Mouse (Mus musculus): ENCODE results near the gene 4632433K11Rik. TPM values are rescaled to one million over a fixed set of nuclear protein-coding genes. Genes with fewer than 3 reads are reported as not detected.
"Not testable (repeated sequence)": the region's sequence is repeated elsewhere in the genome, so short reads cannot be mapped to it uniquely, and the experiment has no call there.

The 4632433K11Rik gene
- total RNA-seq (2021) = 1 to 10 TPM in 1 of 2 experiments, under 1 TPM in 1; 0.85 to 1.2 TPM

DNA sequence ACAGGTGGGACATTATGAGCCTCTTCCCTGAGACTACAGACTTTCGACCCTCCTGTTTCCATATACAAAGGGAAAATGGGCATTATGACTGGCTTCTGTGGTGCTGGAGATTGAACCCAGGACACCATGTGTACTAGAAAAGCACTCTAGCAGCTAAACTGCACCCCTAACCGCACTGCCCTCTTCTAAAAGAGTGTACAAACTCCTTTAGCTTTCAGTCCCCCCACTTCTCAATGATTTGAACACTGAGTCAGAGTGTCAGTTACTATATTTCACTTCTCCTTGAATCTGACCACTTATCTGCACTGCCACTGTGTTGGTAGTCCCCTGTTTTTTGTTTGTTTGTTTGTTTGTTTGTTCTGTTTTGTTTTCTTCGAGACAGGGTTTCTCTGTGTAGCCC is at the start of gene 4632433K11Rik:
Gene 4632433K11Rik, plus strand, starts transcription at position 301 of the 400 bp plus-strand sequence.
- no peak for DNase-seq (ENCODE audit: low spot score in 2 of 2)
- intact Hi-C loops (cut with DNase I) = no loop called here

DNA sequence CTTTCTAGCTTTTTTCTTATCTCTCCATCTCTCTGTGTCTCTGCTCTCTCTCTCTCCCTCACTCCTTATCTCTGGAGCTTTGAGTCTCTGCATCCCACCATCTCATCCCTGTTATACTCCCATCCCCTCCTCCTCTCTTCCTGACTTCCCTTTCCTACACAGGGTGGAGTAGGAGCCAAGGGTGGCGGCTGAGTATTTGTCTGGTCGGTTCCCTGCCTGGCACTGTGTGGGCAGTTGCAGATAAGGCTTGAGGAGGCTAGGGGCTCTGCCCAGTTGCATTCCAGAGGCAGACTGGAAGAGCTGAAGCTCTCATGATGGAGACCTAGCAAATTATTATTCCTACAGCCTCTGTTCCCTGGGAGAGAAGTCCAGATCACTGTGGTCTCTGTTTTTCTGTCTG is 45.7 kb upstream of the 4632433K11Rik start:
- intact Hi-C loops (cut with DNase I) = no loop called here

DNA sequence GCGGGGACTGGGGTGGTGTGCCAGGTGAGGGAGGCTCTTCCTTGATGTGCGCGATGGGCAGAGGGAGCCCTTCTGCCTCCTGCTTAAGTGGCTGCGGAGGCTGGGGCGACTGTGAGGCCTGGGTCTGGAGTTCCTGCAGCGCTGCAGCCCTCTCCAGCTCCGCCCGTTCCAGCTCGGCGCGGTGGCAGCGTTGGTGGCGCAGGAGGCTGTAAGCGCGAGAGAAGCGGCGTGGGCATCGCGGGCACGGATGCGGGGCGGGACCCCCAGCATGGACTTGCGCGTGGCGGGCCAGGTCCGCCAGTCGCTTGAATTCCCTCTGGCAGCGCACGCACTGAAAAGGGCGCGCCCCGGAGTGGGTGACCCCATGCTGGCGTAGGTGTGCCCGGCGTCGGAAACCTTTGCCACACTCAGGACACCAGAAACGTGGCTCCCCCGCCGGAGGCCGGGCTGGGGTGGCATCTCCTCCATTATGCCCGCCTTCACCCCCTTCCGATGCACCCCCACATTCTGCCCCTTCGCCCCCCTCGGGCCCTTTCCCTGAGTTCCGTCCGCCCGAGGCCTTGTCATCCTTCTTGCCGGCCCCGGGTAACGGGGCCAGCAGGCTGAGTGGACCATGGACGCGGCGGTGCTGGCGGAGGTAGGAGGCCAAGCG is 40.4 kb upstream of the 4632433K11Rik start:
- DNase-seq (ENCODE audit: low spot score in 2 of 2) = no peak
- intact Hi-C loops (cut with DNase I) = no loop called here

More for the DNA sequence above, 45.7 kb upstream of the 4632433K11Rik start:
- no peak for DNase-seq (ENCODE audit: low spot score in 2 of 2)

DNA sequence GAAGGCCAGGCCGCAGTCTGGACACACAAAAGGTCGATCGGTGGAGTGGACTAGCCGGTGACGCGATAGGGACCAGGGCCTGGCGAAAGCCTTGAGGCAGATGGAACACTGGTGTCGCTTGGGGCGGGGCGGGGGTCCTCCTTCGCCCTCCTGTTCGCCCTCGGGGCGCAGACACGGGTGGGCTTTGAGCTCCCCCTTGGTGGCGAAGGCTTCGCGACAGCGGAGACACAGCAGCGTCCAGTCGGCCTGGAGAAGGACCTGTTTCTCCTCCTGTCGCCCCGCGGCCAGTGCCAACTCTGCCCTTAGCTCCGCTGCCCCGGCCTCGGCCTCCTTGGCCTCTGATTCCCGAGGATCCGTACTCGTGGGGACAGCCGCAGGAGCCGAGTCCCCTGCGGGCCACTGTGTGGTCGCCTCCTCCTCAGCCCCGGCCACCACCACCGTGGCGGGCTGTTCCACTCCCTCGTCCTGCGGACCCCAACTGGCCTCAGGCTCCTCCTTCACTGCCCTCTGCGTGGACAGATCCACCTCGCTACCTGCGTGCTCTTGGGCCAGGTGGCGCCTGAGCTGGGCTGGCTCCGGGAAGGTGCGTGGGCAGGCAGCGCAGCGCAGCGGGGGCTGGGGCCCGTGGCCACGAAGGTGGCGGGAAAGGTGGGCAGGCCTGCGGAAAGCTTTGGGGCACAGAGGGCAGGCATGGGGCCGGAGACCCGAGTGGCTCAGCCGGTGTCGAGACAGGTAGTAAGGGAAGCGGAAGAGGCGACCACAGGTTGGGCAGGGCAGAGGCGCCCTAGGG is 39.7 kb upstream of the 4632433K11Rik start:
- DNase-seq (ENCODE audit: low spot score in 2 of 2) = no peak
- intact Hi-C loops (cut with DNase I) = no loop called here

DNA sequence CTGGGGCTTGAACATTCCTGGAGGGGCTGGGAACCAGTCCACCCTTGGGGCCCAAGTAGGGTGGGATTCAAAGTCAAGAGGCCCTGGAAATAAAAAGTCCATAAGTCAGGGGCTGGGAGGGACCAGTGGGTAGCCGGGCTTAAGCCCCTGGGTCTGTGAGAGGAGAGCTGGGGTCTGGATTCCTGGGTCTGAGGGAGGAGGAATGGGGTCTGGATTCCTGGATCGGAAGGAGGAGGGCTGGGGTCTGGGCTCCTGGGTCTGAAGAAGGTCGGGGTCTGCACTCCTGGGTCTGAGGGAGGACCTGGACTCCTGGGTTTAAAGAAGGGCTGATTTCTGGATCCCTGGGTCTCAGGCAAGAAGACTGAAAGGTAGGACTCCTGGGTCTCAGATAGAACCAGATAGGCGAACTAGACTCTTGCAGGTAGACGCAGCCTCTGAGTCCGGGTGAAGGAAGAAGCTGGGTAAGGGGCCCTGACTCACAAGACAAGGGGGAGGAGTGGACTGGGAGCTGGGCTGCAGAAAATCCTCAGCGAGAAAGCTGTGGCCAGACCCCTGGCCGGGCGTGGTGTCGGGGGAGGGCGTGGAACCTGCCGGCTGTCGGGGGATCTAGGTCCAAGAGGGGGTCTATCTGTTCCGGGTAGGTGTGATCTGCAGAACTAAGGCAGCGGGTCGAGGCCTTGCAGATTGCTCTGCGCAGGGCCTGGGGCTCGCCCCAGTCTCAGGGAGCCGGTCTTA is 38.5 kb upstream of the 4632433K11Rik start:
- DNase-seq (ENCODE audit: low spot score in 2 of 2) = peak in 1 of 2 experiments; percentile 15
- intact Hi-C loops (cut with DNase I) = loop anchor here (2.0 kb wide), 2 partner anchors 19 to 55 kb away; partner anchors contain the start of genes Fiz1, Gm44973, Zfp524 and Zfp580

DNA sequence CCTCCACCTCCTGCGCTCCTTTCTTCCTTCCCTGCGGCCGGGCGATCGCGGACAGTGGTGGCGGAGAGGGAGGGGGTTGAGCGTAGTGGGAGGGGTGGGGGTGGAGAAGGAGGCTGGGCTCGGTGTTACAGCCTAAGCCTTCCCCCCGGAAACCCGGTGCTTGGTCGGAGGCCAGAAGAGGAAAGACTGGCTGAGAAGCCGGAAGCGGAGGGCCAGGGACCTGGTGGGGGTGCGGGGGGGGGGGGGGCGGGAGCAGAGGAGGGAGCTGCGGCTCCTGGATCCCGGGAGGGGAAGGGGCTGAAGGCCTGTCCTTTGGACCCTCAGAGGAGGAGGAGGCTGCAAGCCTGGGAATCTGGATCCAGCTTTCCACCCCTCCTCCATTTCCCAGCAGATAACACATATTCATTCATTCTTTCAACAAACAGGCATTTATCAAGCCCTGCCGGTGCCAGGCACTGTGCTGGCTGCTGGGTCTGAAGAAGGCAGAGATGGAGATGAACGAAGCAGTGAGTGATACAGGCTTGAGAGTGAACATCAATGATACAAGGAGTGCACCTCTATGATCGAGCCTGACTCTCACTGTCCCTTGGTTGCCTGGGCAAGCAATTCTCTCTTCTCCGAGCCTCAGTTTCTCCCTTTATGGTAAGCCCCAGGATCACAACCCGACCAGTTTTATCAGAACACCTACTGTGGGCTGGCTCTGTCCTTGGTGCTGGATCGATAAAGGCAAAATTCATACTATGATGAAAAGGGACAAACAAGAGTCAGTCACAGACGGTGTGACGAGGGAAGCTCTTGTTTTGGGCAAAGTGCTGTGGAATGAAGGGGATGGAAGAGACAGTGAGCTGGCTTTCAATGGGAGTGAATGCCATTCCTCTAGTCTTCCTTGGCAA is 37.7 kb upstream of the 4632433K11Rik start, which contains the start of gene Zfp579:
Gene Zfp579, minus strand, starts transcription at position 156 of the 893 bp plus-strand sequence.
- DNase-seq (ENCODE audit: low spot score in 2 of 2) = peak; percentile 88 to 94
- intact Hi-C loops (cut with DNase I) = loop anchor here (2.0 kb wide), 2 partner anchors 19 to 55 kb away; partner anchors contain the start of genes Fiz1, Gm44973, Zfp524 and Zfp580

DNA sequence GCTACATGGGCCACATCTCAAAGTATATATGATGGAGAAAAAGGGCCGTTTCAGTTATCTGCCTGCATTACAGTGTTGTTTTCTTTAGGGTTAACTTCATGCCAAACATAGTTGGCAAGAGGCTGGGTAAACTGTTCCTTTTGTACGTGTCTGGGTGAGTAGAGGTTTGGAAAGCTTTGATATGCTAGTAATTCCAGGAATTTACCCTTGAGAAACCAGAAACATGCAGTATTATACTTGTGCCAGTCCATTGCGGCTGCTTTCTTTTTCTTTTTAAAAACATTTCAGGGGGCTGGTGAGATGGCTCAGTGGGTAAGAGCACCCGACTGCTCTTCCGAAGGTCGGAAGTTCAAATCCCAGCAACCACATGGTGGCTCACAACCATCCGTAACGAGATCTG is 37.0 kb upstream of the 4632433K11Rik start:
- DNase-seq (ENCODE audit: low spot score in 2 of 2) = no peak
- intact Hi-C loops (cut with DNase I) = loop anchor here (2.0 kb wide), 2 partner anchors 18 to 54 kb away; partner anchors contain the start of genes Fiz1, Gm44973, Zfp524 and Zfp580

DNA sequence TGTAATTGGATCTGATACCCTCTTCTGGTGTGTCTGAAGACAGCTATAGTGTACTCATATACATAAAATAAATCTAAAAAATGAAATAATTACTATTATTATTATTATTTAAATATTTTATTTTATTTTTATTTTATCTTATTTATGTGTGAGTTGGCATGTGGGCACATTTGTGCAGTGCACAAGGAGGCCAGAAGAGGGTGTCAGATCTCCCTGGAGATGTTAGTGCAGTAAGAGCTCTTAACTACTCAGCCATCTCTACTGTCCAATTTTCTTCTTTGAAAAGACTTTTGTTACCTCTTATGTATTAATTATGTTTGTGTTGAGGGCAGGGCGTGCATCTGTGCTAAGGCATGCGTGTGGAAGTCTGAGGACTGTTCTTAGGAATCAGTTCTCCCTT is 34.0 kb upstream of the 4632433K11Rik start:
- intact Hi-C loops (cut with DNase I) = no loop called here
- no peak for DNase-seq (ENCODE audit: low spot score in 2 of 2)

DNA sequence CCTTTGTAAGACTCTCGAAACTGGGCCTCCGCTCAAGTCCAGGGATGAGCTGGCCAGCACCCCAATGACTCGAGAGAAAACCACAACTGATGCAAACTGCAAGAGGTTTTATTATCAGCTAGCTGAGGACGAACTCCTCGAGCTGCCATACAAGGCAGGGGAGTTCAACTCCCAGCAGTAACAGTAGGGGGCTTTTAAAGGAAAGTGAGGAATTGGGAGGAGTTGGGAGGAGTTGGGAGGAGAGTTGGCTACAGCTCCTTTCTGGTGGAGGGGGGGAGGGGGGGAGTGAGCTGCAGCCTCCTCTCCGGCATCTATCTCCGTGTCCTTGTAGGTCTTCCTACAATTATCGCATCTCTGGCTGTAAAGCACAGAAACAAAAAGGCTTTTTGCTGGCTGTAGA is 31.0 kb upstream of the 4632433K11Rik start:
- intact Hi-C loops (cut with DNase I); DNase-seq (ENCODE audit: low spot score in 2 of 2): not testable (repeated sequence)

DNA sequence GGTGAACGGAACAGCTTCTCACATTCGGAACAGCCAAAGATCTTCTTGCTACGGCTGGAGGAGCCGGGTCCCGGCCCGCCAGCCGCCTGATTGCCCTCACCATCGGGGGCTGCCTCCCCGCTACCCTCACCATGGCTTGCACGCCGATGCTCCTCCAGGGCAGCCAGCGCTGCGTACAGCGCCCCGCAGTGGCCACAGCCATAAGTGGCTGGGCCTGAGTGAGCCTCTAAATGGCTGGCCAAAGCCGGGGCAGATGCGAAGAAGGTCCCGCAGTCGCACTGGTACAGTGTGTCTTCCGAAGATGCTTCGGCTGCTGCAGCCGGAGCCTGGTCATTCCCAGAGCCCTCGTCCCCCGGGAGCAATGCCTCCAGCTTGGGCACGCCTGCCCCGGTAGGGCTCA is 25.7 kb upstream of the 4632433K11Rik start:
- intact Hi-C loops (cut with DNase I) = no loop called here
- no peak for DNase-seq (ENCODE audit: low spot score in 2 of 2)

DNA sequence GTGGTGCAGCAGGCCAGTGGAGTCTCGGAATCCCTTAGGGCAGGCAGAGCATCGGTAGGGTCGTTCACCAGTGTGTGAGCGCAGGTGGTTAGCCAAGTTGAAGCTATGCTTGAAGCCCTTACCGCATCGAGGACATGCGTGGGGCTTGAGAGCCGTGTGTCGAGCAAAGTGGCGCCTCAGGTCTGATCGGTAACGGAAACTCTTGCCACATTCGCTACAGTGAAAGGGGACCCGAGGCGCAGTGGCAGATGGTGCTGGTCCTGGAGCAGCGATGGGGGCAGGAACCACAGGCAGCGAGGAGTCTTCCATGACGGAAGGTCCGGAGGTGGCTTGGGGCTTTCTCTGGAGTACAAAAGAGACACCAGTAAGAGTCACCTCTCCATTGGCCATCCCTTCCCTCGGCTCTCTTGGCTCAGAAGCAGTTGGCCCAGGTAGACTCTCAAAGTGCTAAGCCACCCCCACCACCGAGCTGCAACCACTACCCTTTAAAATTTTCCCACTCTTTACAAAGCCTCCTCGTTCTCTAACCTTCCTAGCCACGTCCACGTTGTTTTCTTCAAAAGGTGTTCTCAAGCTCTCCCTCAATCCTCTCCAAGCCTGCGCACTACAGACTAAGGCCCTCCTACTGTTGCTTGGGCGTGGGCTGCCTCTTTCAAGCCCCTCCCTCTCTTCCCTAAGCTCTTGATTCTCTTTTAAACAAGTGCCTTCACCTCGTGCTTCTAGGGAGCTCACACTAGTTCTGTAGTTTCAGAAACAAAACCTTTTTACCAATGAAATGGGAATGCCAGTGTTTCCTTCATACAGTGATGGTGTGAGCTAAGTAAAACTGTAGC is 21.0 kb upstream of the 4632433K11Rik start:
- intact Hi-C loops (cut with DNase I) = no loop called here

DNA sequence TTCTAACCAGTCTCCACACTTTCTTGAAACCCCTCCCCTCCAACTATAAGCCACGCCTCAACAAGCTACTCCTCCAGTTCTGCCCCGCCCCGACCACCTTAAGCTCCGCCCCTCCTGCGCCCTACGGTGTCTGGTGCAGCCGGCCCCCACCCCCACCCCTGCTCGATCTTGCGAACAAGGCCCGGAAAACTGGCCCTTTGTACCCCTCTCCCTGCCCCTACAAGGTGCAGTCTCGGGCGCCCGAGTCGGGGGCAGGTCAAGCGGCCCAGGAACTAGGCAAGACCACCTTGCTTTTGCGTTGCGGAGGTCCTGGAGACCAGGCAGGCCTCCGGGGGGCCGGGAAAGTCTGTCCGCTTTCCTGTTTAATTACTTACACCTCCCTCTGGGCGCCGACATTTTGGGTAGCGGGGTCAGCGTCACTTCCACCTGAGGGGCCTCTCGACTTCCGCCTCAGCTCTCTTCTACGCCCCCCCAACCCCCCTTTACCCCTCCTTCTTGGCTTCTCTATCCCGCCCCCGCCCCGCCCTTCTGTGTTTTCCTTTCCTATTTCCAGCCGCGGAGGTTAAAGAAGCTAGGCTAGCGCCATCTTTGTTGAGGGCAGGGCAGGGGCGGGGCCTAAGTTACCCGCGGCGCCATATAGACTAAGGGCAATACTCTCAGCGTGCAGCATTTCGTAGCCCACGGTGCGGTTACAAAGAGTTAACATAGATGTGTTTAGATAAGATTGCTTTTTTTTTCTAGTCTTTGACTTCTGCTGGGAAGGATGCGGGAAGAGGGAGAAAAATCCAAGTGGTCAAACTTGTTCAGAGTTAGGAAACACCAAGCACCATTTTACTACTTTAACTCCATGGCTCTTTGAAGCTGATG is 19.4 kb upstream of the 4632433K11Rik start, which contains the start of the genes Zfp524 and Fiz1:
Gene Zfp524, plus strand, starts transcription at position 165 of the 867 bp plus-strand sequence.
Gene Fiz1, minus strand, starts transcription at position 447 of the 867 bp plus-strand sequence.
- peak; percentile 96 to 99 for DNase-seq (ENCODE audit: low spot score in 2 of 2)
- intact Hi-C loops (cut with DNase I) = loop anchor here (2.0 kb wide), 2 partner anchors 18 to 72 kb away; partner anchors contain the start of gene Zfp579

More for the DNA sequence above, 21.0 kb upstream of the 4632433K11Rik start:
- no peak for DNase-seq (ENCODE audit: low spot score in 2 of 2)

DNA sequence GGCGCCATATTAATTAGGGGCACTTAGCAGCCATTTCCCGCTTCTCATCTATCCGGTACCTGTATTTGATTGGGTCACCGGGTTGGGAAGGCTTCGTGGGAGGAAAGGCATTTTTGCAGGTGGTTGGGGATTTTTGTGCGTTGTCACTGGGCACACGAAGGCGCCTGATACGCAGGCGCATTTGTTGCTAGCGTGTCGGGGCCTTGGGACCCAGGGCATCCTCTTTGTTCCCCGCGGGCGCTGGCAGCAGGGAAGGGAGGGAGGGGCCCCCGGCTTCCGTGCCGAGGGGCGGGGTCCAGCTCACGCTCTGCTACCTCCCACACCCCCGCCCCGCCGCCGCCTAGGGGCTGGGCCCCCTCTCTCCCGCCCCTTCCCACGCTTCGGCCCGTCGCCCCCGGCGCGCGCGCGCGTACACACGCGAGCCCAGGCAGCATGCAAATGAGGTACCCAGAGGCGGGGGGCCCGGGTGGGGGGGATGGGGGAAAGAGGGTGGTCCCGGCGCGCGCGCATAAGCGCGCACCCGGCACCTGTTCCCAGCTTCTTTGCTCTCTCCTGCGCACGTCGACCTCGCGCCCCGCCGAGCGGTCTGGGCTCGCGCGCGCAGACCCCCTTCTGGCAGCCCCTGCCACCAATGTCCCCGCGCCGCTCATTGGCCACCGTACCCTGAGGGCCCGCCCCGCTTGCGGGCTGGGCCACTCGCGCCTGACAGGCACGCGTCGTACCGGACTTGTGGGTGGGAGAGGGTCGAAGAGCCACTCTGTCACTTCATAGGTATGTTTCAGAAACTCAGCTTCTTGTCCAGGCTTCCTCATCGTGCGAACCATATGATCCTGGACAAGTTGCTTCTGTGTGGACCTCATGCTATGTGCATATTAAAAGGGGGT is 18.6 kb upstream of the 4632433K11Rik start, which contains the start of gene Gm44973:
Gene Gm44973, plus strand, starts transcription at position 379 of the 884 bp plus-strand sequence.
- DNase-seq (ENCODE audit: low spot score in 2 of 2) = peak; percentile 93 to 96
- intact Hi-C loops (cut with DNase I) = loop anchor here (2.0 kb wide), 2 partner anchors 19 to 73 kb away; partner anchors contain the start of gene Zfp579

DNA sequence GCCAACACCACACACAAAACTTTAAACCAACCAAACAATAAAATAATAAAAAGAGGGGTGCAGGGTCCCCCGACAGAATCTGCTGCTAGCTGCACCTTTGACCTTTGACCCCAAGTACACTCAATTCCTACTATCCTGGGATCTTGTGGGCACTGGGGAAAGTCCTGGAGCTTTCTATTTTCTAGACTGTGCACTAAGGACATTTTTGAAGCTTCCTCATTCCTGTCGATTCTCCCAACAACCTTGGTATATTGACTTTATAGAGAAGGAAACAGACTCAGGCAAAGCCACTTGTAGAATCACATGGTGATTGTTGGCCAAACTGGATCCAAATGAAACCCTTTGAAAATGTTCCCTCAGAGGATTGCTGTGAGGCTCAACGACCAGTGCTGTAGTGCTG is 17.9 kb upstream of the 4632433K11Rik start:
- DNase-seq (ENCODE audit: low spot score in 2 of 2) = no peak
- intact Hi-C loops (cut with DNase I) = no loop called here

DNA sequence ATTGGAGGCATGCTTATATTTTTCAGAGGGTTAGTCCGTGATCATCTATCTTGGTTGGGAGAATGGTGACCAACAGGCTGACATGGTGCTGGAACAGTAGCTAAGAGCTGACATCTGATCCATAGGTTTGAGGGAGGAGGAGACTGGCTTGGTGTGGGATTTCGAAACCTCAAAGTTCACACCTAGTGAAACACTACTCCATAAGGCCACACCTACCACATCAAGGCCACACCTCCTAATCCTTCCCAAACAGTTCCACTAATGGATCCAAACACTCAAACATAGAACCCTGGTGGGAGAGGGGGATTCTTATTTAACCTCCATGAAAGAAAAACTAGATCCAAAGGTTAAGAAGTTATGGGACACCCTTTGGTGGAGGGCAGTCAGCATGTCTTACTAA is 17.0 kb upstream of the 4632433K11Rik start:
- intact Hi-C loops (cut with DNase I) = no loop called here
- no peak for DNase-seq (ENCODE audit: low spot score in 2 of 2)

DNA sequence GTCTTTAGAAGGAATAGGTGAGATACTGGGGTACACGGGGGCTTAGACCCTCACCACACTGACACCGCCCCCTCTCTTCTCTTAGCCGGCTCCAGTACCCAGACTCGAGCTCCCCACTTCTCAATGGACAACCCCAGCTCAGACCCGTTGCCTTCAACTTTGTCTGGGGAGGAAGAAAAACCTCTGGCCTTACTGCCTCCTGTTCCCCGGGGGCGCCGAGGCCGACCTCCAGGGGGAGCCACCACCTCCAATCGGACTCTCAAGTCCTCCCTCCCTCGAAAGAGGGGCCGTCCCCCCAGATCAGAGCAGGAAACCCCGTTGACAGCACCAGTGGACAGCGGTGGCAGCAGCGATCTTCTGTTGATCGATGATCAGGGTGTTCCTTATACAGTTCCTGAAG is 16.6 kb upstream of the 4632433K11Rik start:
- intact Hi-C loops (cut with DNase I) = no loop called here
- DNase-seq (ENCODE audit: low spot score in 2 of 2) = no peak
